Mouse (Mus musculus) CH12.LX (cell line): ENCODE measurements around the gene Duoxa2.

Experiments
- CTCF ChIP-seq, 2 experiments: IDR thresholded peaks in 1 of 2; conservative IDR thresholded peaks in 1 of 2; 2 replicates each; pipeline ENCODE4 v1.5.1; 2011 to 2012; ENCODE audit warnings: low read depth in 2 of 2, low read length in 2 of 2, improper control_type of control experiment in 1 of 2, inconsistent platforms in 1 of 2, mild to moderate bottlenecking in 1 of 2, moderate library complexity in 1 of 2
- EP300 ChIP-seq: IDR thresholded peaks from 2 replicates; pipeline ENCODE4 v1.6.1; 2011; ENCODE audit warnings: low read length, improper control_type of control experiment
- JUND ChIP-seq: conservative IDR thresholded peaks from 2 replicates; pipeline ENCODE4 v1.6.1; 2011; ENCODE audit warnings: low read depth, low read length, improper control_type of control experiment
- KAT2A ChIP-seq: IDR thresholded peaks from 2 replicates; pipeline ENCODE4 v1.6.1; 2012; ENCODE audit warnings: low read length, improper control_type of control experiment, inconsistent platforms; ENCODE audit not compliant: insufficient replicate concordance
- MEF2A ChIP-seq: IDR thresholded peaks from 2 replicates; pipeline ENCODE4 v1.6.1; 2014; ENCODE audit warnings: low read depth, mild to moderate bottlenecking, inconsistent platforms, low read length, improper control_type of control experiment, borderline replicate concordance
- MXI1 ChIP-seq: IDR thresholded peaks from 2 replicates; pipeline ENCODE4 v1.6.1; 2011; ENCODE audit warnings: mild to moderate bottlenecking, low read depth, low read length, improper control_type of control experiment
- NRF1 ChIP-seq: IDR thresholded peaks from 2 replicates; pipeline ENCODE4 v1.6.1; 2014; ENCODE audit warnings: low read depth, mild to moderate bottlenecking, inconsistent platforms, low read length, improper control_type of control experiment, moderate library complexity
- POLR2A ChIP-seq: IDR thresholded peaks from 2 replicates; pipeline ENCODE4 v1.6.1; 2011; ENCODE audit warnings: low read depth, mild to moderate bottlenecking, improper control_type of control experiment, low read length
- POLR2AphosphoS2 ChIP-seq: IDR thresholded peaks from 2 replicates; pipeline ENCODE4 v1.6.1; 2011; ENCODE audit warnings: low read depth, low read length, improper control_type of control experiment
- ZNF384 ChIP-seq: IDR thresholded peaks from 2 replicates; pipeline ENCODE4 v1.6.1; 2012; ENCODE audit warnings: low read depth, low read length, improper control_type of control experiment, inconsistent platforms

DNA sequence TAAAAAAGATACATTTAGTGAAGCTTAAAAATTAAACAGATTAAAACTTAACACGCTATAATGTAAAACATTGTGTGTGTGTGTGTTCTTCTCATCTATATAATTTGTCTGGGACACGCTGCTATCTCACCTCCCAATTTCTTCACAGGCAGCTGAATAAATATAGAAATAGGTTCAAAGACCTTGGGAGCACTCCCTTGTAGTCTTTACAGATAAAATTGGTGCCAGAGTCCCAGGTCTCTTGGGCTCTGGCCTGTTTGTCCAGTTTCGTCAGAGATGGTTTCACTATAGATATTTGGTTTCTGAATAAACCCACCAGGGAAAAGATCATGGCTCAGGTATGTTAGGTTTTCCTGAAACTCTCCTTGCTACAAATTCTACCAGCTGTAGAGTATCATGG lies 19.9 kb upstream of the Duoxa2 start:
- TF ChIP-seq EP300 (no peak), KAT2A (no peak), JUND (no peak), CTCF (conservative IDR thresholded peaks at IDR 0.05 in 1 of 2, IDR thresholded peaks at IDR 0.05 in 1 of 2; ENCODE audit: low read depth in 2 of 2, low read length in 2 of 2) (no peak), ZNF384 (no peak), MEF2A (no peak), POLR2A (no peak), POLR2AphosphoS2 (no peak), MXI1 (no peak), NRF1 (no peak)
